Mouse (Mus musculus): ENCODE data around the gene AA986860.
A peak's percentile ranks its signal among the peaks of the same experiment; 100 is the strongest.

DNA sequence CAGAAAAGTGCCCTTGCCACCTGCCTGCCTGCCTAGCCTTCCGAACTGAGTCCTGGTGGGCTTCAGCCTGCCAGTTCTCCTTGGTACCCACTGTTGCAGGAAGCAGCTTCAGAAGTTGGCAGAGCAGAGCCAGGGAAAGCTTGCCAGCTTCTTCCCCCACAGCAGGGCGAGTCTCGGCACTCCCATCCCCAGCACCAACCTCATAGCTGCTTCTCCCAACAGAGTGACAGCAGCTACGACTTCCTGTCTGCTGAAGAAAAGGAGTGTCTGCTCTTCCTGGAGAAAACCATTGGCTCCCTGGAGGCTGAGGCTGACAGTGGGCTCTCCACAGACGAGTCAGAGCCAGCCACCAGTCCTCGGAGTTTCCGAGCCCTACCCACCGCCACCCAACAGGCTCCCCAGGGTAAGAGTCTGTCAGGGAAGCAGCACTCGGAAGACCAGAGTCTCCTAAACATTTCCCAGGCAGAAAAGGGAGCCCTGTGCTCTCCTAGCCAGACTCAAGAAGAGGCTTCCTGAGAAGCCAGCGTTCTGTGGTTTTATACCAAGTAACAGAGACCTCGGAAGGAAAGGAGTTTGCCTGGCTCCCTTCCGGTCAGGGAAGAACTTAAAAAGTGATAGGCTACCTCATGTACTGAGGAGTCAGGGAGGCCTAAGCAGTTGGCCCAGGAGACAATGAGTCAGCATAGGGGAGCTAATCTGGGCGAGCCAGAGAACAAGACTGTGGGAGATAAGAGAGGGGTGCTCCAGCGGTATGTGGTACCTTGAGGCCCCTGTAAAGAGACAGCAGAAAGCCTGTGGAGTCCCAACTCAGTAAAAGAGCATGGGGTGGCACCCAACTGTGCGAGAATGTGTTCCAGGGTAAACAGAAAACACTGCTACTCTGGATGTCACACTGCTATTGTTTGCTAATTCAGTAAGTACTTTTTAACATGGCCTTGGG is 9.3 kb downstream of the AA986860 start:
- TF ChIP-seq CTCF (IDR thresholded peaks at IDR 0.05; ENCODE audit: low read depth) (no peak), EP300 (IDR thresholded peaks at IDR 0.05; ENCODE audit: low read depth) (peak; percentile 99)

Data from liver, postnatal 0 days (tissue).